Mouse (Mus musculus) MEL-GATA-1-ER (cell line): Measurements from ENCODE around the gene Npas1.

ENCODE experiments used
- DNase-seq: peaks from one replicate; pipeline ENCODE4 v3.0.0-alpha.2; 2012; ENCODE audit warnings: low read depth; ENCODE audit errors: extremely low read depth

Gene Npas1

DNA sequence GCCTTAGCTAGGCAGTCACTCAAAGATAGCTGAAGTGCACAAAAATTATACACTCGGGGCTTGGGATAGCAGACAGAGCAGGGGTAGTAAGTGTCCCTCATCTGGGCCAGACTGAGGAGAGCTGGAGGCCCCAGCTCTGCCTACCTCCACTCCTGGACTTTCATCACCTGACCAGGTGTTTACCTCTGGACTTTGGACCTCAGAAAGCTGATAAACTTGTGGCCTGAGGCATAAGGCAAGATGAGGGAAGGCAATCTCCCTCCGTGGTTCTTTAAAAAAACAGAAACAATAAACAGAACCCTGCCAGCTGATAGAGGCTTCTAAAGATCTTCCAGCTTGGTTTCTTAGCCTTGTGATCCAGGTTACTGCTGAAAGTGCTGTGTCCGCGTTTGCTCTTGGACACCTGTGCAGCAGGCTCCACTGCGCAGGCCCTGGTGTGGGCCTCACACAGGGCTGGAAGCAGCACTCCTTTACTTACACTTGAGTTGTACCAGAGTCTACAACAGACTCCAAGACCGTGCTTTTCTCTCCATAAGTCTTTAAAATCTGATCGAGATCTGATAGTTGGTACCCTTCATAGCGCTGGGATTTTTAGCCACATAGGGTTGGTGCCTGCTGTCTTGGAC lies 56.9 kb downstream of the Npas1 start:
- DNase-seq, result no peak

GRCm38 (mm10) chr7:16418713-16419112 lies 58.8 kb downstream of the Npas1 start:
- DNase-seq, result no peak

DNA sequence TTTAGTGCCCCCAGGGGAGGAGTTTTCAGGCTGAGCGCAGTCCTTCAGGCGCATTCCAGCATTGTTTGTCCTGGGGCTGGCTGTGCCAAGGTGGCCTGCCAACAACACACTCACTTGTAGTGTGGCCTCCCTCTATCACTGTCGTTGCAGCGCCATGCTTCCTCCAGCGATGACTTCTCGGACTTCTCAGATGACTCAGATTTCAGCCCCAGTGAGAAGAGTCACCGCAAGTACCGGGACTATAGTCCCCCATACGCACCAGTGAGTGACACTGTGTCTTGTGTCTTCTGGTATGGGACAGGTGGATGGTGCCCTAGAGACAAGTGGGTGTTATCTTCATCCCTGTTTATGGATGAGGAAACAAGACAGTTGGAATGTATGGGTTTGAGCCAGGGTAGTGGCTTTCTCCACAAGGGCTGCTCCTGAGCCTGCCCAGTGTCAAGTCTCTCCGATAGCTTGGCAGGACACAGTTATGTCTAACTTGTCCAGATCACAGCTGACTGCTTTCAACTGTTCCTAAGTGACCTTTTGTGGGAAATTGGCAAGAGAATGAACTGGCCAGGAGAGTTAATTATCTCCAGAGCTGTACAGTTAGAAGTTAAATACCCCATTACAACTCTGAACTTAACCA lies 60.3 kb downstream of the Npas1 start:
- no peak for DNase-seq

DNA sequence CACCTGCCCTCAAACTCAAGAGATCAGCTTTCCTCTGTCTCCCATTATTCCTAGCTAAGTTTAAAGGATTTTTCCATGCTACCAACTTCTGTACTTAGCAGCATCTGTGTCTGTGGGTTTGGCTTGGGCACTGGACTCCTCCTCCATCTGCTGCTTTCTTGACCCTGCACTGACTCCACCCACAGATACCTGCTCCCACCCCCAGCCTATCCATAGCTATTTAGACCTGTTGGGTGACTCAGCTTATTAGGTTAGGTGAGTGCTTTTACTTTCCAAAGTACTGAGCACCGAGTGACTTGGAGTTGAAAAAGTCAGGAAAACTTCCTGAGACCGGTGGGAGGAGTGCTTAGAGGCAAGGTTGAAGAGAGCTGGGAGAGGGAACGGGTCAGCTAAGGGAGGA lies 62.1 kb downstream of the Npas1 start:
- DNase-seq, result no peak

GRCm38 (mm10) chr7:16412930-16413329 lies 64.6 kb downstream of the Npas1 start:
- no peak for DNase-seq

GRCm38 (mm10) chr7:16412220-16412896 lies 65.2 kb downstream of the Npas1 start:
- DNase-seq, result no peak

GRCm38 (mm10) chr7:16411100-16411499 lies 66.4 kb downstream of the Npas1 start:
- DNase-seq, result no peak

- no peak for DNase-seq
Observed at GRCm38 (mm10) chr7:16406978-16407377, 70.5 kb downstream of the Npas1 start.
